Mouse (Mus musculus): ENCODE data around the gene Akap12. TPM values are rescaled to one million over a fixed set of nuclear protein-coding genes. Genes with fewer than 3 reads are reported as not detected.

The Akap12 gene
- total RNA-seq, 2 experiments from 2014 or later, result 13.2 to 15.1 TPM

DNA sequence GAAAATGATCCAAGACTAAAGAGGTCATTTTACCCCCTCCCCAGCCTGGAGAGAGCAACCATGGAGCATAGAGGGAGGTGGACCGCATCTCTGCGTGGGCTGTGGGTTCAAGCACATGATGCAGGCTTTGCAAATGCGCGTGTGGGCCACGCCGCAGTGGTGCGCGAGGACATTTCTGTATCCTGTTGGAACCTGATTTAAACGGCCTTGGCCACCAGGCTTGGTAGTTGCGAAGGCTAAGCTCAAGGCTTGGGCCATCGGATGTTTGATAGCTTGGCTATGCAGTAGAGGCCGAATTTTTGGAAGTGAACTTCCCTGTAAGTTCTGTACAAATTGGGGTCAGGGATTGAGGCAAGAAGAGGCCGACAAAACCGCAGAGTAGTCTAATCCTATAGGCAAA is 81.4 kb downstream of the Akap12 start:
- intact Hi-C loops (cut with DNase I), result loop anchor here (2.0 to 5.0 kb wide), 2 partner anchors 351 to 815 kb away; no protein-coding TSS in a partner anchor
- DNase-seq (ENCODE audit: low spot score in 2 of 2), result no peak

DNA sequence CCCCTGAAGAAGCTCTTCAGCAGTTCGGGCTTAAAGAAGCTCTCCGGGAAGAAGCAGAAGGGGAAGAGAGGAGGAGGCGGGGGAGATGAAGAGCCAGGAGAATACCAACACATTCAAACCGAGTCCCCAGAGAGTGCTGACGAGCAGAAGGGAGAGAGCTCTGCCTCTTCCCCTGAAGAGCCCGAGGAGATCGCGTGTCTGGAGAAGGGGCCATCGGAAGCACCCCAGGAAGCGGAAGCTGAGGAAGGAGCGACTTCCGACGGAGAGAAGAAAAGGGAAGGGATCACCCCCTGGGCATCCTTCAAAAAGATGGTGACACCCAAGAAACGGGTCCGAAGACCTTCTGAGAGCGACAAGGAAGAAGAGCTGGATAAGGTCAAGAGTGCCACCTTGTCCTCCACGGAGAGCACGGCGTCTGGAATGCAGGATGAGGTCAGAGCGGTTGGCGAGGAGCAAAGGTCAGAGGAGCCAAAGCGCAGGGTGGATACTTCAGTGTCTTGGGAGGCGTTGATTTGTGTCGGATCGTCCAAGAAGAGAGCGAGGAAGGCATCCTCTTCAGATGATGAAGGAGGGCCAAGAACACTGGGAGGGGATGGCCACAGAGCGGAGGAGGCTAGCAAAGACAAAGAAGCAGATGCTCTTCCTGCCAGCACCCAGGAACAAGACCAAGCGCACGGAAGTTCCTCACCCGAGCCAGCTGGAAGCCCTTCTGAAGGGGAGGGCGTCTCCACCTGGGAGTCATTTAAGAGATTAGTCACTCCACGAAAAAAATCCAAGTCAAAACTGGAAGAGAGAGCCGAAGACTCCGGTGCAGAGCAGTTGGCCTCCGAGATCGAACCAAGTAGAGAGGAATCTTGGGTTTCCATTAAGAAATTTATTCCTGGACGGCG is 88.4 kb downstream of the Akap12 start:
- DNase-seq (ENCODE audit: low spot score in 2 of 2), result no peak
- intact Hi-C loops (cut with DNase I), result no loop called here

DNA sequence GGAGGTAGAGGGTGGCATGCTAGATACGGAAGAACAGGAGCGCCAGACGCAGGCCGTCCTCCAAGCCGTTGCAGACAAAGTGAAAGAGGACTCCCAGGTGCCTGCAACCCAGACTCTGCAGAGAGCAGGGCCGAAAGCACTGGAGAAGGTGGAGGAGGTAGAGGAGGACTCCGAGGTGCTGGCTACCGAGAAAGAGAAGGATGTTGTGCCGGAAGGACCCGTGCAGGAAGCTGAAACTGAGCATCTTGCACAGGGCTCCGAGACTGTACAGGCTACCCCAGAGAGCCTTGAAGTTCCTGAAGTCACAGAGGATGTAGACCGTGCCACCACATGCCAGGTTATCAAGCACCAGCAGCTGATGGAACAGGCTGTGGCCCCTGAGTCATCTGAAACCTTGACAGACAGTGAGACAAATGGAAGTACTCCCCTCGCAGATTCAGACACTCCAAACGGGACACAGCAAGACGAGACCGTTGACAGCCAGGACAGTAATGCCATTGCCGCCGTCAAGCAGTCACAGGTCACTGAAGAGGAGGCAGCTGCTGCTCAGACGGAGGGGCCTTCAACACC is 89.8 kb downstream of the Akap12 start:
- intact Hi-C loops (cut with DNase I), result no loop called here

GRCm38 (mm10) chr10:4356640-4357039 is 90.5 kb downstream of the Akap12 start:
- intact Hi-C loops (cut with DNase I), result no loop called here
- DNase-seq (ENCODE audit: low spot score in 2 of 2), result no peak

More for the DNA sequence above, 89.8 kb downstream of the Akap12 start:
- DNase-seq (ENCODE audit: low spot score in 2 of 2), result no peak

DNA sequence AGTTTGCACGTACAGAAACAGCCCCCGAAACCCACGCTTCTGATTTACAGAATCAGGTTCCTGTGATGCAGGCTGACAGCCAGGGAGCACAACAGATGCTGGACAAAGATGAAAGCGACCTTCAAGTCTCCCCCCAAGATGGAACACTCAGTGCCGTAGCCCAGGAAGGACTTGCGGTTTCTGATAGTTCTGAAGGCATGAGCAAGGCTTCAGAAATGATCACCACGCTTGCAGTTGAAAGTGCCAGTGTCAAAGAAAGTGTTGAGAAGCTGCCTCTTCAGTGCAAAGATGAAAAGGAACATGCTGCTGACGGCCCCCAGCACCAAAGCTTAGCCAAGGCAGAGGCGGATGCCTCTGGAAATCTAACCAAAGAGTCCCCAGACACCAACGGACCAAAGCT is 91.3 kb downstream of the Akap12 start:
- intact Hi-C loops (cut with DNase I), result no loop called here
- no peak for DNase-seq (ENCODE audit: low spot score in 2 of 2)

- intact Hi-C loops (cut with DNase I), result no loop called here
Measured at GRCm38 (mm10) chr10:4364618-4365017, 98.4 kb downstream of the Akap12 start.

DNA sequence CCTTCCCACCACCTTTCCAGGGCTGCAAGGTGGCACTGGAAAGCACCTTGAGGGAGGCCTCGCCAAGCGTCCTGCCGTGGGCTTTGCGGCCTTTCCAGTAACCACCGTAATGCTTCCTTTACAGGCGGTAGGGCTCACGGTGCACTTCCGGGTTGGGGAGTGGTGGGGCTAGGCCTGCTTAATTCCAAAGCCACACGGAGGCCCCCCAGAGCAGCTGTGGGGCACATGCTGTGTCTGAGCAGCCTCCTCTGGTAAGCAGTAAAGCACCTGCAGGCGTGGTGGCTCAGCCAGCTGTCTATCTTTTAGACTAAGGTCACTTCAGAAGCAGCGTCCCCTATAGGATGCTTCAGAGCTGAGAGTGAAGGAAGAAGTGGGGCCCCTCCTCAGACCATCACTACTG is 103.9 kb downstream of the Akap12 start:
- intact Hi-C loops (cut with DNase I), result no loop called here
- DNase-seq (ENCODE audit: low spot score in 2 of 2), result no peak

More at GRCm38 (mm10) chr10:4364618-4365017, 98.4 kb downstream of the Akap12 start:
- no peak for DNase-seq (ENCODE audit: low spot score in 2 of 2)

DNA sequence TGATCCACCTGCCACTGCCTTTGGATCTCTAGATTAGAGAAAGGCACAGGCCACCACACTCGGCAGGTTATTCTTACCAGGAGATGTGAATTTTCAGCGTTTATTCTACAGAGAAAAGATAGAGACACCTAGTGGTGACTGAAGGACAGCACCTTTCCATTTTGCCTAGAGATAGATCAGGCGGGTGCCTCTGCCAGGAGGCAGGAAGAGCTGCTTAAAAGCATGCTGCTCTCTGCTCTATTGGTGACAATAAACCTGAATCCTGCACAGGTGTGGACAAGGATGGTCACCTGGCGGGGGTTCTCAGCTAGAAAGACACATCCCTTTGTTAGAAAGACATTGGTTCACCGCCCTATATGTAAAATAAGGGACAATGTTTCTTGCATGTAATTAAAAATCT is 105.8 kb downstream of the Akap12 start:
- DNase-seq (ENCODE audit: low spot score in 2 of 2), result peak in 1 of 2 experiments; percentile 77
- intact Hi-C loops (cut with DNase I), result no loop called here

DNA sequence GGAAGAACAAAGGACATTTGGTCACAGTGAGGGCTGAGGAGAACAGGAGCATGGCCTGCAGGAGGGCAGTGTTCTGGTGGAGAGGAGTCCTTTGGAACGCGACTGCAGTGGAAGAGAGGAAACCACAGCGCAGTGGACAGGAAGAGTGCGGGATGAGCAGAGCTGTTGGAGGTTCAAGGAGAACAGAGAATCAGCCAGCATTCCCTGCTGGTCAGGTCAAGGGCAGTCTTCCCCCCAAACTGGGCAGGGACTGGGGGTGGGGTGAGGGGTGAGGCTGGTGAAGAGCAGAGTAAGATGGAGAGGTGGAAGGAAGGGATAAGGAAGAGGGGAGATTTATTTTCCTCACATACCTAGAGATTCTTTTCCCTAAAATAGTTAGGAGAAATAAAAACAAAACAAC is 107.4 kb downstream of the Akap12 start:
- intact Hi-C loops (cut with DNase I), result no loop called here
- no peak for DNase-seq (ENCODE audit: low spot score in 2 of 2)

GRCm38 (mm10) chr10:4374239-4374638 is 108.1 kb downstream of the Akap12 start:
- intact Hi-C loops (cut with DNase I), result no loop called here
- DNase-seq (ENCODE audit: low spot score in 2 of 2), result no peak

- DNase-seq (ENCODE audit: low spot score in 2 of 2), result no peak
- intact Hi-C loops (cut with DNase I), result no loop called here
Measured at GRCm38 (mm10) chr10:4374734-4375133, 108.6 kb downstream of the Akap12 start.

DNA sequence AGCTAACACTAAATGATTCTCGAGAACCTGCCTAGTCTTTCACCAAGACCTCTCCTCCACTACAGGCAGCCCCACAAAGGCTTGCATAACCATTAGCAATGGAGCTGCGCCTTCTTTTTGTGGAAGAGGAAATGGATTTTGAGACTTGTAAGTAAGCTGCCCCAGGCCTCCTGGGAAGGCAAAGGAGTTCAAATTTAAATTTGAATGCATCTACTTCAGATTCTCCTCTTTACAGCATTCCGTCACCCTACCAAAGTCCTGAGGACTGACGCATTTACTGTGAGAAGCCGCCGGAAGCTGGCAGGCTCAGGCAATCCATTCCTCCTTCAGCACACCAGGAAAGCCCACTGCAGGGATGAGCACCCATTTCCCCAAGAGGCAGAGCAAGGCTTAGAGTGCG is 109.1 kb downstream of the Akap12 start:
- intact Hi-C loops (cut with DNase I), result no loop called here

GRCm38 (mm10) chr10:4376461-4376860 is 110.3 kb downstream of the Akap12 start:
- intact Hi-C loops (cut with DNase I), result no loop called here
- DNase-seq (ENCODE audit: low spot score in 2 of 2), result no peak

More for the DNA sequence above, 109.1 kb downstream of the Akap12 start:
- DNase-seq (ENCODE audit: low spot score in 2 of 2), result no peak

DNA sequence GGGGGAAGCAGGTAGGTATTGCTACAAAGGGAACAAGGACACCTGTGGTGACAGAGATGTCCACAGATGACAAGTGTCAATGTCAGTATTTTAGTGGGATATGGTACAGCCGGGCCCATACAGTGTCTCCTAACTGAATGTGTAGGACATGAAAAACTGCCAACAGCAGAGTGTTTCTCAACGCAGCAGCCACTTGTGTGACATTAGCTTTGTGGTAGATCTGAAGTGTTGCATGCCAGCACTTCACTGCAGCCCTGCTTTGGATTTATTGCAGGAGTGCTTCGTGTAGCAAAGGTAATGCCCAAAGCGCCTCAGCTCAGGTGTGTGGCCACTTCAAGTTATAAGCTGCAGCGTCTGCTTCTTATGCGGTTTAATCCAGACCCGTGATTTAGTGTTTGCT is 110.8 kb downstream of the Akap12 start:
- intact Hi-C loops (cut with DNase I), result no loop called here

DNA sequence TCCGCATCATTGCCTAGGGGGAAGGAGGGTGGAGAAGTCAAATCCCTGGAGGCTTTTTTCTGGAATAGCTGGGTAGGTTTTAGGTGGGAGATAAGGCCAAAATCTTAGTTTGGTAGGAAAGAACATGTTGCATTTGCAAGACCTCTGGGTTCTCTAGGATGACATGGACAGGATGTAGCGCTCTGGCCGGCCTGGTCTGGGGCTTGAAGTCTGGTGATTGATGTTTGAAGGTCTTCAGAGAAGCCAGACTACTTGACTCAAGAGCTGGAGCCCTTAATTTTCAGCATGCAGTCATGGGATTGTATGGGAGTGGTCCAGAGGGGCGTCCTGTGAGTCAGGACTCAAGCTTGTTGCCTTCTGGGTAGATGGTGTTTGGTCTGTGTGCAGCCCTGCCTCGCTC is 114.6 kb downstream of the Akap12 start:
- intact Hi-C loops (cut with DNase I), result no loop called here
- no peak for DNase-seq (ENCODE audit: low spot score in 2 of 2)

More for the DNA sequence above, 110.8 kb downstream of the Akap12 start:
- DNase-seq (ENCODE audit: low spot score in 2 of 2), result no peak

GRCm38 (mm10) chr10:4384244-4384643 is 118.1 kb downstream of the Akap12 start:
- no peak for DNase-seq (ENCODE audit: low spot score in 2 of 2)

DNA sequence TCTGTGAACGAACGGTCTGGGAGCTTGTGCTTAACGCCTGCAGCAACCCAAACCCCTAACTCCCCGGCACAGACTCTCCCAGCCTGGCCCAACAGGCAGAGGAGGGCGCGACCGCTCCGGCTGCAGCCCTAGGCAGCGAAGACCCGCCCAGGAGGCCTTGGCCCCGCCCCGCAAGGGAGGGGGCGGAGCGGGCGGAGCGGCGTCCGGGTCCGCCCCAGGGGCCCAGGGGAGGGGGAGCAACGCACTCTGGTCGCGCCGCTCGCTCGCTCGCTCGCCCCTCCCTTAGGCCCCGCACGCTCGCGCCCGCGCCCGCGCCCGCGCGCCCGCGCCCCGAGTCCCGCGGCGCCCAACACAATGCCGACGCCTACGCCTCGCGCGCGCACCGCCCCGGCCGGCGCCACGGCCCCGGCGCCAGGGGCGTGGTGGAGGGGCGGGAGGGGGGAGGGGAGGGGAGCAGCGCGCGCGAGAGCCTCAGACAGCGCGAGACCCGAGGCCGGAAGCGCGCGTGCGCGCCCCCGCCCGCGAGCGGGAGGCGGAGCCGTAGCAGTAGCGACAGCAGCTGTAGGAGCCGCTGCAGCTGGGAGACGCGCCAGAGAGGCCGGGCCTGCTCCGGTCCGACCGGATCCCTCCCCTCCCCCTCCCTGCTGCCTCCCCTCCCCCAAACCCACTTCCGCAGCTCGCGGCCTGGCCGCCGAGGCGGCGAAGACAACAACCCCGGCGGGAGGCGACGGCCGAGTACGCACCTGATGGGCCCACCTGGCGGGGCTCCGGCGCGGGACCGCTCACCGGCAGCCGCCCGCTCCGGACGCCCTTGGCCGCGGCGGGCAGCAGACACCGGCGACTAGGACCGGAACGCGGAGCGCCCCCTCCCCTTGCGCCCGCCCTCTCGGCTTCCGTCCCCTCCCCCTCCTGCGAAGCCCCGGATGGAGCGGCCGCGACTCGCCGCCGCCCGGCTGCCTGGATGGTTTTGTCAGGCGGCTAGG is 120.7 kb downstream of the Akap12 start:
- DNase-seq (ENCODE audit: low spot score in 2 of 2), result peak; percentile 95
- intact Hi-C loops (cut with DNase I), result loop anchor here (1.0 kb wide), 1 partner anchor 45 kb away; the partner anchor contains the start of genes Armt1 and Rmnd1

More at GRCm38 (mm10) chr10:4384244-4384643, 118.1 kb downstream of the Akap12 start:
- intact Hi-C loops (cut with DNase I), result no loop called here

GRCm38 (mm10) chr10:4387701-4388383 is 121.7 kb downstream of the Akap12 start, which contains the start of gene Zbtb2:
Gene Zbtb2 (minus strand): TSS chr10:4388108.
- peak; percentile 60 to 61 for DNase-seq (ENCODE audit: low spot score in 2 of 2)
- intact Hi-C loops (cut with DNase I), result loop anchor here (1.0 kb wide), 1 partner anchor 44 kb away; the partner anchor contains the start of genes Armt1 and Rmnd1

- peak in 1 of 2 experiments; percentile 28 for DNase-seq (ENCODE audit: low spot score in 2 of 2)
- intact Hi-C loops (cut with DNase I), result no loop called here
Measured at GRCm38 (mm10) chr10:4388384-4388745, 122.2 kb downstream of the Akap12 start.
